Mouse (Mus musculus): ENCODE measurements around the gene Olfr872.
"Not testable (repeated sequence)": the region's sequence is repeated elsewhere in the genome, so short reads cannot be mapped to it uniquely, and the experiment has no call there.

Gene Olfr872

DNA sequence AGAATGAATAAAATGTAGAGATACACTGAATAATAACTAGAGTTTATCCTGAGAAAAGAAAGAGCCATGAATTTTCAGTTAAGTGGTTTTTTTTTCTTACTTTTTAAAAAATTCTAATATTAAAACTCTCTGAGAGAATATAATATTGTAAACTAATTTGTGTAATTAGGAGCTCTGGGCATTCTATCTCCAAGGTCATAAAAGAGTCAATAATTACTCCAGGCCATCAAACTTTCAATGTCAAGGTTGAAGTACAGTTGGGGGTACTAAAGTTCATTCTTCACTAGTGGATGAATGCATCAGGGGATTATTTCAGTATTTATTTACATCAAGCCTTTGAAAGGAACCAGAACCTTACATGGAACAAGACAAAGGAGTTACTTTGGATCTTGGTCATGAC lies at the start of gene Olfr872:
TSS of gene Olfr872 (plus strand) at position 301 of the 400 bp plus-strand sequence.
- DNase-seq, result no peak

DNA sequence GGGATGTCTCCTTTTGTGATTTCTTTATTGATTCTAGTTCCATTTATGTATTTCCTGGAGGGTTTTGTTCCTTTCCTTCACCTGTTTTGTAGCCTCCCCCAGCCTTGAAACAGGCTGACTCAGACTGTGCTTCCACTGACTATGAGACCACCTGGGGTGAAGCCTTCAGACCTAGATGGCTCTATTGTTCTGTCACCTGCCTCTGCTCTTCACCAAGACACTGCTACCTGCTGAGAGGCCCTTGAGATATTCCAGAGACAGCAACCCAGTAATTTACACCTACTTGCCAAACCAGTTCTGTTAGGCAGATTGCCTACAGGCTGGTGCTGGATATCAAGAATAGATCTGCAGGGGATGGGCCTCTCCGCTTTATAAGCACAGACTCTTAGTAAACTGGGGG lies 34.8 kb upstream of the Olfr872 start:
- DNase-seq, result no peak

DNA sequence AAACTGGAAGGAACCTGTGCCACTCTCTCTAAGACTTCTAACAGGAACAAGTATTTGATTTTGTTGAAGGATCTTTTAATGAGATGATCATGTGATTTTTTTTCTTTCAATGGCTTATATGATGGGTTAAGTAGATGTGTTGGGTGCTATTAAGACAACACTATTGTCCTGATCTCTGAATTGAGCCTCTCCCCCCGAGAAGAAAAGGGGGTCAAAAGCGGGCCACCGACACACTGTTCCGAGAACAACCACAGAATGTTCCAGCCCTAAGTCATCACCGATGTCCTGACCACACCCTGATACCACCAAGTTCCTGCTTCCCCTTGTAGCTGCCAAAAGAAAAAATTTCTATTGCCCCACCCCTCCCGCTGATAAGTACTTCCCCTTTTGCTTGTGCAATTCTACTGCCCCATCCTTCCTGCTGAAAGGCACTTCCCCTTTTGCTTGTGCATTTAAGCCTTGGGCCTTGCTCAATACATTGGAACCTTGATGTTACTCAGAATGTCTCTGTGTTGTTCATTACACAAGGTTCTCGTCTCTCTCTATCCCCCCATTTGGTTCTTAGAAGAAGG lies 33.4 kb upstream of the Olfr872 start:
- DNase-seq, result not testable (repeated sequence)

DNA sequence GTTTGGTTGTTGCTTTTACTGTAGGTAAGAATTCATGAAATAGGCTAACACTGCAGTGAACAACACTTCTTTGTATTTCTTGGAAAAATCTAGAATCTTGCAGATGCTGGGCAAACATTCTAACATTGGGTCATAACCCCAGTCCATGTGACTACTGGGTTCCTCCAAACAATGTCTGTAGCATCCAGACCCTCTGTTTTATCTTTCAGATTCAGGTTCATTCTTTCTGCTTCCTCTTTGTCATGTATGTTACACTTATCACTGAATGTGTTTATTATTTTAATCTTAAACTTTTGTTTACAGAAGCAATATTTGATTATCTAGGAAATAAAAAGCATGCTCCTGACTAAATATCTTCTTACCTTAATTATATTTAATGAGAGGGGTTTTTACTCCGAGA lies 26.1 kb upstream of the Olfr872 start:
- DNase-seq, result no peak

DNA sequence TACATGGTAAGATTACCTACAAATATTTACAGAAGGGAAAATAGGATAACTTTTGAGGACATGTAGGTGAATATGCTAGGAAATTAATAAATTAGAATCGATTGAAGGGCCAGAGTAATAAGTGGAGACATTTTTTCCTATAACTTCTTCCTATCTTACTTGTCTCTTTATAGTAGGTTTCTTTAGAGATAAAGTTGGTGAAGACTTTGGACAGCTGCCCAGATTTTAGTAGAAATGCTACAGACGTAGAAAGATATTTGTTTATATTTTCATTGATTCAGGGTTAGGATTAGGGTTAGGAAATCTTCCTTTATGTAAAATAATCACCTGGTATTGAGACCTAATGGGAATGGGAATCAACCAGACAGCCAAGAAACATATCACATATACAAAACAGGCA lies 25.4 kb upstream of the Olfr872 start:
- DNase-seq, result no peak

DNA sequence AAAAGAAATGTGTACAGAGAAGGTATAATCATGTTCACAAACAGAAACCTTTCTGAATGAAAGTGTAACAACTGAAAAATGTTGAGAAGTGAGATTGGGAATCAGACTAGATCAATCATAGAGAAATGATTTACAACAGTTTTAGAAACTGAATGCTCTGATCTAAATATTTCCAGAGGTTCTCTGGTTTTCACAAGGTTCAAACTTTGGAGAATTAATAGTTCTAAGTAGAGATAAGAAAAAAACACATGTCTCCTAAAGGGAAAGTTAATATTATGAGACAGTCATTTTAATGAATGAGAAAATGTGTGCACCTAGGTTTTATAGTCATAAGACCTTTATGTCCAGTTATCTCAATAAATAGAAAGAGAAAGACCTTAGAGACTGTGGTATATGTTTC lies 25.0 kb upstream of the Olfr872 start, which contains the start of gene Olfr871:
TSS of gene Olfr871 (plus strand) at position 301 of the 400 bp plus-strand sequence.
- no peak for DNase-seq

DNA sequence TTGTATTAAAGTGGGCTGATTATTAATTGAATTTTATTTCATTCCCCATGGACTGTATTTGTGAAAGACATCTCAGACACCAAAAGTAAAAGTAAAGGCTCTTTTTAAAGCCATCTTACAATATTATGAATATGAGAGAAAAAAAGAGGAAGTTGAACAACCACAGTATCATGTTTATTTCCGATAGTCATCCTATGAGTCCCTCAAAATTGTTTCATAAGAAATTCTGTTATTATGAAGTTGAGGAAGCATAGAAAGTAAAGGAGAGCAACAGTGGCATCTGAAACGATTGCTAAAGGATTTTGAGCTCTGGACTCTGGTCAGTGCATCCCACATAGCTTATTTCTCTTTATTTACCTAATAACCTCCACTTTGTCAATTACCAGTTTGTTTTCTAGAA lies 459 bp downstream of the Olfr872 start:
- no peak for DNase-seq

DNA sequence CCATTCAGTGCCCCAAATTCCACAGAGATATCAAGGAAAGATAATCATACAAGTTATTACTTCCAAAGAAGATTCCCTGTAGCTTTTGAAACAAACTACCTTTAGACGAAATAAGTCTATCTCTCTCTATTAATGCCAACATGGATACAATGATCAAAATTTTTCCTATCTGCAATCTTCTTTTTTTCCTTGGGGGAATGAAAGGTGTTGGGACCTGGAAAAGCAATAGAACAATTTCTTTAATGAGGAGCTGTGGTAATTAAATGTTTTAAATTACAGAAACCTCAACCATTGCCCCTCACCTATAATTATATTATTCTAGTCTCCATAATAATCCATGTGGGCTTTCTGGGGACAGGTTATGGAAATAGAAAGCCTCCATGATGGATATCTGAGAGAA lies 45.1 kb downstream of the Olfr872 start, which contains the start of gene Olfr39:
TSS of gene Olfr39 (plus strand) at position 301 of the 400 bp plus-strand sequence.
- no peak for DNase-seq

DNA sequence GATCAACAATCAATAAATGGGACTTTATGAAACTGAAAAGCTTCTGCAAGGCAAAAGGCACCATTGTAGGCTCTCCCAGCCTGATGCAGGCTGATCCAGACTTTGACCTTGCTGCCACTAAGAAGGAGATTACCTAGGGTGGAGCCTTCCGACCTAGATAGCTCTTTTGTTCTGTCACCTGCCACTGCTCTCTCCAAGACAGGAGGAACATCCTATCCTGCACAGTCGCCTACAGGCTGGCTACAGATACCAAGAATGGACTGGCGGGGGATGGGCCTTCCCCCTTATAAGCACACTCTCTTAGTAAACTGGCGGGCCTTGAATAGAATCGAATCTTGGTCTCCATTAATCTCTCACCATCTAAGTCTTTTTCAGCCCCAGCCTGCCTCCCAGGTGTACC lies 58.6 kb downstream of the Olfr872 start:
- DNase-seq, result not testable (repeated sequence)

DNA sequence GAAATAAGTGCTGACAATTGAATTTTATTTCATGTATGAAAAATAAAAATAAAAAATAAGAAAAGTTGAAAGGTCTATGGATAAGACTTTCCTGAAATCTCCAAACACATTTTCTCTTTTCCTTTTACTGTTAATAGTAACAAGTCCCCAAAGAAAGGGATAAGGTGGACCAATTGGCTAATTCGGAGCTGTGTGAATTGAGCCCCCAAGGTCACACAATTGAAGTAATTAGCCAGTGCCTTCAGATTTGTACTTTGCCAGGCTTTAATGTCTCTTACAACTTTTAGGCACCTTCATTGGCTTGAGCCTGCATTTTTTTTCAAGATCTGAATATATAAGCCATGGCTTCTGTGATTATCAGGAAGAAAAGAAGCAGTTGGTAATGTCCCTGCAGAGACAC lies 61.3 kb downstream of the Olfr872 start, which contains the start of gene Olfr873:
TSS of gene Olfr873 (plus strand) at position 301 of the 400 bp plus-strand sequence.
- DNase-seq, result no peak
